Mouse (Mus musculus) hindbrain, postnatal 0 days (tissue): ENCODE measurements around the gene Mast3. TPM values are rescaled to one million over a fixed set of nuclear protein-coding genes. Genes with fewer than 3 reads are reported as not detected.

Experiments
- ATAC-seq: fragments of 200-750 bp; cut with Nextera tagmentation; 2 replicates; pipeline ENCODE4 v1.8.0; 2017; ENCODE audit warnings: mild to moderate bottlenecking, moderate TSS enrichment, moderate library complexity
- DNase-seq: peaks from one replicate; pipeline ENCODE4 v3.0.0-alpha.2; 2015; ENCODE audit warnings: low spot score
- H3K27ac ChIP-seq: fragments of 300-500 bp; sonication (generic); 2 replicates; pipeline ENCODE4 v1.5.1; 2014; ENCODE audit warnings: mild to moderate bottlenecking
- H3K27me3 ChIP-seq: fragments of 300-500 bp; sonication (generic); 2 replicates; pipeline ENCODE4 v1.6.1; 2014; ENCODE audit warnings: low read length, mixed read lengths; ENCODE audit not compliant: insufficient read depth
- H3K36me3 ChIP-seq: fragments of 300-500 bp; sonication (generic); 2 replicates; pipeline ENCODE4 v1.6.1; 2014; ENCODE audit warnings: low read length, mixed read lengths; ENCODE audit not compliant: insufficient read depth
- H3K4me1 ChIP-seq: fragments of 300-500 bp; sonication (generic); 2 replicates; pipeline ENCODE4 v1.6.1; 2014; ENCODE audit warnings: antibody characterized with exemption, low read length, mixed read lengths; ENCODE audit not compliant: insufficient read depth
- H3K4me2 ChIP-seq: fragments of 300-500 bp; sonication (generic); 2 replicates; pipeline ENCODE4 v1.6.1; 2014; ENCODE audit warnings: low read depth, mild to moderate bottlenecking, low read length, moderate library complexity, mixed read lengths
- H3K4me3 ChIP-seq: fragments of 300-500 bp; sonication (generic); 2 replicates; pipeline ENCODE4 v1.5.1; 2014; ENCODE audit warnings: low read length
- H3K9ac ChIP-seq: fragments of 300-500 bp; sonication (generic); replicated peaks from 2 replicates; pipeline ENCODE4 v1.6.1; 2014; ENCODE audit warnings: mild to moderate bottlenecking, low read length, moderate library complexity, mixed read lengths
- H3K9me3 ChIP-seq: fragments of 300-500 bp; sonication (generic); 2 replicates; pipeline ENCODE4 v1.6.1; 2016; ENCODE audit warnings: low read length, mixed read lengths
- CTCF ChIP-seq: IDR thresholded peaks from 2 replicates; pipeline ENCODE4 v1.5.1; 2016; ENCODE audit warnings: antibody characterized with exemption, control low read depth, low read depth
- WGBS: fragments of 180-500 bp; shearing (Covaris S2); extraction: QIAGEN DNeasy Blood & Tissue Kit; methylation state at CpG from one replicate; pipeline ENCODE4 v1.1.7; 2014; 5-methylcytosine and 5-hydroxymethylcytosine counted together
- polyA plus RNA-seq: library from polyadenylated mRNA; unstranded; fragments of >200 nt; fragmentation: Nextera tagmentation; extraction: Ambion mirVana; gene quantifications from 2 replicates; pipeline ENCODE4 v1.2.1, GENCODE M21; 2015
- total RNA-seq: library from RNA; depleted of rRNA; stranded (reverse); fragments of >200 nt; gene quantifications from 2 replicates; pipeline ENCODE4 v1.2.3, GENCODE M21; 2014

Gene Mast3
- total and polyA plus RNA-seq, 2 experiments from 2014 or later: 16.2 to 42.1 TPM

DNA sequence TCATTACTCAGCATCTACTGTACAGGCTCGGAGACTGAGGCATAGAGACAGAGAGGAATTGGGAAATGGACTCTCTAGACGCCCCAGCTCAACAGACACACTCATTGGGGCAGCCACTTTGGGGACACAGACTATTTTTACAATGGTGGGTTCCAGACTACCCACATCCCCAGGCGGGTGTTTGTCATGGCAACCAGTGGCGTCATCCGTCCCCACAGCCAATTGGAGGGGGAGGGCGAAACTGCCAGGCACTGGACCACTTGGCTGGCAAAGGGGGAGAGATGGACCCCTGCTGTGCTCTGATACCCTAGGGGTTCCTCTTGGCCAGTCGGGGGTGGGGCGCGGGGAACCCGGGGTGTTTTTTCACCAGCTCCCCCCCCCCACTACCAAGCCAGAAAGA, 4.2 kb downstream of the Mast3 start:
- no peak overlapping the region for H3K4me3 ChIP-seq
- no peak overlapping the region for H3K9ac ChIP-seq
- H3K27me3 ChIP-seq: peaks cover 20% of the 10 kb centered on the region
- ATAC-seq (no peak), DNase-seq (no peak)
- no peak overlapping the region for H3K27ac ChIP-seq
- H3K4me2 ChIP-seq: no peak overlapping the region
- H3K4me1 ChIP-seq: peaks cover 22% of the 10 kb centered on the region
- H3K9me3 ChIP-seq: no peaks in the 10 kb centered on the region
- TF ChIP-seq CTCF: no peak
- WGBS: 48% methylated on average over 10 of the region's 10 CpGs
- H3K36me3 ChIP-seq: no peaks in the 10 kb centered on the region

- ATAC-seq: no peak
- peak; percentile 57 for DNase-seq
- Histone ChIP-seq H3K4me1 (peaks cover 10% of the 10 kb centered on the region), H3K27ac (peak overlapping the region; percentile 48; the same call in 1 of the 2 replicates), H3K4me3 (peak overlapping the region; percentile 59), H3K36me3 (no peaks in the 10 kb centered on the region), H3K27me3 (0 out of 2 replicates have a peak, but pooled peaks cover 7% of the 10 kb centered on the region), H3K4me2 (peak overlapping the region; percentile 96), H3K9ac (no peak overlapping the region), H3K9me3 (no peaks in the 10 kb centered on the region)
- WGBS: 7% methylated on average over 15 of the region's 15 CpGs
- no peak for TF ChIP-seq CTCF
These were observed 6.6 kb downstream of the Mast3 start for GRCm38 (mm10) chr8:70798281-70798680.

DNA sequence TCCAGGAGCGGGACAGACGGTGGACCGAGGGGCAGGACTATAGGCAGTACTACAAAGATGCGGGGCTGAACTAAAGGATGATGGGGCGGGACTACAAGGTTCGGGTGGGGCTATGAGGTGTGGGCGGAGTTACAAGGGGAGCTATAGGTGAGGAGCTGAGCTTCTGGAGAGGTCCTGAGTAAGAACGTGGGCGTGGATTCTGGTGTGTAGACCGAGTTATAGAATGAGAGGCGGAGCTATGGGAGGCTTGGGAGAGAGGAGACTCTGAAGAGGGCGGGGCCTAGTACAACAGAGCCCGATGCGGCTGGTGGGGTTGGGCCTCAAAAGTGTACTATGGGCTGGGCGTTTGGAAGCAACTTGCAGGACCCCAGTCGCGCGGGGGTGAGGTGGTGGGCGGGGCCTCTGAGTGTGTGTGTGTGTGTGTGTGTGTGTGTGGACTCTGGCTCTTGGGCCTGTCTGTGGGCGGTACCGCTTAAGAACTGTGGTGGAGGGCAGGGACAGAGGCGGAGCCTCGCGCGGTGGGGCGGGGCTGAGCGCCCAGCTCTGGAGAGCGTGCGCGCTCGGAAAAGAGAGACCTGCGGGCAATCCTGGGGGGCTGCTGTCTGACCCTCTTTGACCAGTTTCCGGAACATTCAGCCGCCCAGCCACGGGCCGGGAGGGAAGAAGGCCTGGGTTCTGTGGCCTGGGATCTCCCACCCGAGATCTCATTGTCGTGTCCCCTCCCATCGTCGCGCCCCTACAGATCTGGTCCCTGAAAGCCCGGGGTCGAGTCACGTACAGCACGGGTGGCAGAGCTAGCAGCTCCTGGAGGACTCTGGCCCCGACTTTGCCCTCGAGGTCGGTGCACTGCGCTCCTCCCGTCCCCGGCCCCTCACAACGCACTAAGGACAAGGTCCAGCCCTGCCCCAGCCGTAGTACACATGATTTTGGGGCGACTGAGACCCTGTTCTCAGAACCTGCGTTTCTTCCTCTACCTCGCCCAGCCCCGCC, 7.5 kb downstream of the Mast3 start:
- peaks cover 16% of the 10 kb centered on the region for H3K4me1 ChIP-seq

GRCm38 (mm10) chr8:70796403-70797080, 8.3 kb downstream of the Mast3 start:
- no peak for DNase-seq
- Histone ChIP-seq H3K4me3 (peak overlapping the region; percentile 59), H3K4me1 (peaks cover 16% of the 10 kb centered on the region), H3K4me2 (peak overlapping the region; percentile 96), H3K27ac (peak overlapping the region; percentile 62; the same call in 1 of the 2 replicates), H3K27me3 (0 out of 2 replicates have a peak, but pooled peaks cover 6% of the 10 kb centered on the region), H3K36me3 (no peaks in the 10 kb centered on the region), H3K9me3 (no peaks in the 10 kb centered on the region), H3K9ac (peak overlapping the region; percentile 63)
- under 1% methylated on average over 48 of the region's 54 CpGs for WGBS
- TF ChIP-seq CTCF: no peak
- no peak; the same call in 1 of the 2 replicates for ATAC-seq

More for the DNA sequence above, 7.5 kb downstream of the Mast3 start:
- Histone ChIP-seq H3K27ac (peak overlapping the region; percentile 48; the same call in 1 of the 2 replicates), H3K36me3 (no peaks in the 10 kb centered on the region), H3K27me3 (0 out of 2 replicates have a peak, but pooled peaks cover 6% of the 10 kb centered on the region), H3K9me3 (no peaks in the 10 kb centered on the region), H3K9ac (peak overlapping the region; percentile 63), H3K4me3 (peak overlapping the region; percentile 59), H3K4me2 (peak overlapping the region; percentile 96)
- DNase-seq (peak; percentile 87), ATAC-seq (peak; percentile 82)
- no peak for TF ChIP-seq CTCF
- whole genome bisulfite sequencing: under 1% methylated on average over 48 of the region's 57 CpGs

DNA sequence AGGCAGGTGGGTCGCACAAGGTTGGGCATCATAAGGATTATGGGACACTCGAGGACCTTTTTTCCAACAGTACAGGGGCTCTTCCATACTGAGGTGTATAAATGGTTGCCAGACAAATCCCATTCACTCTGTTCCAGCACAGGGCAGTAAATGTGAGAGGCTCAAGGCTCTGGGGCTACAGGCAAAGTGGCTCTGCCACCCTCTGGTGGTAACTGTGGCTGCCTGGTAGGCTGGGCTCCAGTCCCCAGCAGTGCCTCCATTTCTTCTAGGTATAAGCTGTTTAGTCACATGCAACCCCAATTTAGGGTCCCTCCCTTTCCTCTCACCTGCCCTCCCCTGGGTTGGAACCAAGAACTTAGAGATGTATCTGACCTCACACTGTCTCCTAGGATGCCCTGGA, 9.5 kb downstream of the Mast3 start:
- DNase-seq: no peak
- H3K9ac ChIP-seq: no peak overlapping the region
- 0 out of 2 replicates have a peak, but pooled peaks cover 6% of the 10 kb centered on the region for H3K27me3 ChIP-seq
- no peak overlapping the region for H3K27ac ChIP-seq
- H3K36me3 ChIP-seq: no peaks in the 10 kb centered on the region
- no peak for ATAC-seq
- peaks cover 22% of the 10 kb centered on the region for H3K4me1 ChIP-seq
- H3K4me3 ChIP-seq: no peak overlapping the region
- TF ChIP-seq CTCF: peak; percentile 57
- no peaks in the 10 kb centered on the region for H3K9me3 ChIP-seq
- WGBS: 91% methylated on average over 2 of the region's 2 CpGs
- no peak overlapping the region for H3K4me2 ChIP-seq

DNA sequence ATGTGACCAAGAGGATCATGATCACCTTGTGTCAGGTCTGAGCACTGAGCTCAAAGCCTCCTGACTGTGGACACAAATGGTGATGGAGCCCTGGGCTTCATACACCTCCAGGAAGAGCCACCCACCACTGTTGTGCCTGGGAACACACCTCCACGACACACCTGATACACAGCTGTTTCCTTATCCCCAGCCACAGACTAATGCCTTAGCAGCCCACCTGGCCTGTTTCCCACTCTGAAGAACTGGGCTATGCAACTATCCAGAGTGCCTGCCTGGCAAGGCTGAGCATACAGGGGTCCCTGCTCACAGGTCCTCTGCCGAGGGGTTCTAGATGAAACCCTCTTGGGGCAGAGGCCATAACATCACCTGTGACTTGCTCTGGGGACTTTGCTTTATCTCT, 10.6 kb downstream of the Mast3 start:
- Histone ChIP-seq H3K4me1 (peaks cover 22% of the 10 kb centered on the region), H3K9ac (no peak overlapping the region), H3K27me3 (0 out of 2 replicates have a peak, but pooled peaks cover 1% of the 10 kb centered on the region), H3K4me2 (no peak overlapping the region), H3K4me3 (no peak overlapping the region), H3K27ac (no peak overlapping the region), H3K9me3 (no peaks in the 10 kb centered on the region), H3K36me3 (no peaks in the 10 kb centered on the region)
- ATAC-seq: no peak
- WGBS: 91% methylated on average over 2 of the region's 2 CpGs
- DNase-seq: no peak
- TF ChIP-seq CTCF: no peak
